Mouse (Mus musculus) heart, embryonic 11.5 days (tissue): ENCODE results near the gene Btbd6. TPM values are rescaled to one million over a fixed set of nuclear protein-coding genes. Genes with fewer than 3 reads are reported as not detected.
A peak's percentile ranks its signal among the peaks of the same experiment; 100 is the strongest.

Experiments
- ATAC-seq: fragments of 200-750 bp; cut with Nextera tagmentation; replicated peaks from 2 replicates; pipeline ENCODE4 v1.8.0; 2017; ENCODE audit warnings: moderate library complexity; ENCODE audit not compliant: insufficient number of reproducible peaks, low FRiP score, low TSS enrichment
- H3K27ac ChIP-seq: fragments of 300-500 bp; sonication (generic); 2 replicates; pipeline ENCODE4 v1.5.1; 2014; ENCODE audit warnings: mild to moderate bottlenecking, low read depth, low read length
- H3K27me3 ChIP-seq: fragments of 300-500 bp; sonication (generic); 2 replicates; pipeline ENCODE4 v1.6.1; 2014; ENCODE audit warnings: mild to moderate bottlenecking, low read length, mixed read lengths; ENCODE audit not compliant: control insufficient read depth, insufficient read depth
- H3K36me3 ChIP-seq: fragments of 300-500 bp; sonication (generic); 2 replicates; pipeline ENCODE4 v1.6.1; 2014; ENCODE audit warnings: mild to moderate bottlenecking, low read length, moderate library complexity, mixed read lengths; ENCODE audit not compliant: control insufficient read depth, insufficient read depth
- H3K4me1 ChIP-seq: fragments of 300-500 bp; sonication (generic); 2 replicates; pipeline ENCODE4 v1.6.1; 2014; ENCODE audit warnings: low read length; ENCODE audit not compliant: control insufficient read depth, insufficient read depth
- H3K4me2 ChIP-seq: fragments of 300-500 bp; sonication (generic); 2 replicates; pipeline ENCODE4 v1.6.1; 2014; ENCODE audit warnings: mild to moderate bottlenecking, moderate library complexity
- H3K4me3 ChIP-seq: fragments of 300-500 bp; sonication (generic); 2 replicates; pipeline ENCODE4 v1.5.1; 2014; ENCODE audit warnings: low read depth, low read length
- H3K9ac ChIP-seq: fragments of 300-500 bp; sonication (generic); 2 replicates; pipeline ENCODE4 v1.6.1; 2014; ENCODE audit warnings: mild to moderate bottlenecking, low read depth, low read length, moderate library complexity
- H3K9me3 ChIP-seq: fragments of 300-500 bp; sonication (generic); replicated peaks from 2 replicates; pipeline ENCODE4 v1.6.1; 2016; ENCODE audit warnings: low read length; ENCODE audit not compliant: control insufficient read depth
- WGBS: fragments of 180-500 bp; shearing (Covaris S2); extraction: QIAGEN DNeasy Blood & Tissue Kit; methylation state at CpG from one replicate; pipeline ENCODE4 v1.1.7; 2014; ENCODE audit not compliant: insufficient replicate concordance; 5-methylcytosine and 5-hydroxymethylcytosine counted together
- polyA plus RNA-seq: library from polyadenylated mRNA; unstranded; fragments of >200 nt; fragmentation: Nextera tagmentation; extraction: Ambion mirVana; gene quantifications from 2 replicates; pipeline ENCODE4 v1.2.1, GENCODE M21; 2014

Gene Btbd6
- polyA plus RNA-seq, 1 experiment from 2014 or later, result 18.9 TPM

DNA sequence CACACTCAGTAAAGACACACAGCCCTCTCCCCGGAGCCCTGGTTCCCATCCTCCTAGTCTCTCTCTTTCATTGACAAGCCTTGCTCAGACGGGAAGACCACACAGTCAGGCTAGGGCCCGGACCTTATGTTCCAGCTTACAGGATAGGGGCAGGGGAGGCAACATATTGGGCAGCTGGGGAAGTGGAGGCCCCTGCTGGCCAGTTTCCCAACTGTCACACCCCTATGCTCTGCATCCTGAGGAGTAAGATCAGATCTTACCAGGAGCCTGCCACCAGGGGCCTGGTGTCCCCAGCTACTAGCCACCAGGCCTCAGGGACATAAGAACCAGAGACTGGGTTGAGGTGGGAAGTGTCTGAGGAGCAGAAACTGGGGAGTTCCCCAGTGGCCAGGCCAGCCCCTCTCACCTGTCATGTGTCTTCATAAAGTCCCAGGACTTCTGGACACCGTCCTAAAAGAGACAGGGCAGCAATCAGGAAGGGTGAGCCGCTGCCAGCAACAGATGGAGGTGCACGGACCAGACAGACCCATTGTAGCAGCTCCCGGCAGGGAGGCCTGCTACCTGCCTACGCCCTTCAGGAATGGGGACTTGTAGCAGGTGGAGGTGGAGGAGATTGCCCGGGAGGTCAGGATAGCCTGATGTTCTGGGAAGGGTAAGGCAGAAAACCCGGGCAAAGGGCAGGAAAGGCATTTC, 37.3 kb upstream of the Btbd6 start:
- no peaks in the 10 kb centered on the region for H3K9me3 ChIP-seq
- WGBS, result 57% methylated on average over 10 of the region's 10 CpGs
- no peak; the same call in 1 of the 2 replicates for ATAC-seq
- H3K4me1 ChIP-seq, result peaks cover 8% of the 10 kb centered on the region
- no peak overlapping the region for H3K4me3 ChIP-seq
- H3K27ac ChIP-seq, result no peak overlapping the region
- no peaks in the 10 kb centered on the region for H3K36me3 ChIP-seq
- H3K9ac ChIP-seq, result no peak overlapping the region
- peaks cover 13% of the 10 kb centered on the region for H3K27me3 ChIP-seq
- no peak overlapping the region for H3K4me2 ChIP-seq

- H3K4me3 ChIP-seq, result no peak overlapping the region
- no peak overlapping the region for H3K27ac ChIP-seq
- no peaks in the 10 kb centered on the region for H3K36me3 ChIP-seq
- ATAC-seq, result no peak
- 85% methylated on average over 4 of the region's 4 CpGs for WGBS
- no peak overlapping the region for H3K4me2 ChIP-seq
- H3K9ac ChIP-seq, result no peak overlapping the region
- peaks cover 8% of the 10 kb centered on the region for H3K4me1 ChIP-seq
- H3K27me3 ChIP-seq, result peaks cover 13% of the 10 kb centered on the region
- no peaks in the 10 kb centered on the region for H3K9me3 ChIP-seq
Observed at GRCm38 (mm10) chr12:112940238-112940637, 36.0 kb upstream of the Btbd6 start.

- no peak for ATAC-seq
- H3K9me3 ChIP-seq, result no peaks in the 10 kb centered on the region
- H3K27me3 ChIP-seq, result peaks cover 13% of the 10 kb centered on the region
- no peak overlapping the region for H3K9ac ChIP-seq
- no peak overlapping the region for H3K27ac ChIP-seq
- no peaks in the 10 kb centered on the region for H3K36me3 ChIP-seq
- no peak overlapping the region for H3K4me3 ChIP-seq
- H3K4me2 ChIP-seq, result no peak overlapping the region
- WGBS, result 78% methylated on average over 9 of the region's 9 CpGs
- H3K4me1 ChIP-seq, result peaks cover 8% of the 10 kb centered on the region
Observed at GRCm38 (mm10) chr12:112940710-112941109, 35.6 kb upstream of the Btbd6 start.

DNA sequence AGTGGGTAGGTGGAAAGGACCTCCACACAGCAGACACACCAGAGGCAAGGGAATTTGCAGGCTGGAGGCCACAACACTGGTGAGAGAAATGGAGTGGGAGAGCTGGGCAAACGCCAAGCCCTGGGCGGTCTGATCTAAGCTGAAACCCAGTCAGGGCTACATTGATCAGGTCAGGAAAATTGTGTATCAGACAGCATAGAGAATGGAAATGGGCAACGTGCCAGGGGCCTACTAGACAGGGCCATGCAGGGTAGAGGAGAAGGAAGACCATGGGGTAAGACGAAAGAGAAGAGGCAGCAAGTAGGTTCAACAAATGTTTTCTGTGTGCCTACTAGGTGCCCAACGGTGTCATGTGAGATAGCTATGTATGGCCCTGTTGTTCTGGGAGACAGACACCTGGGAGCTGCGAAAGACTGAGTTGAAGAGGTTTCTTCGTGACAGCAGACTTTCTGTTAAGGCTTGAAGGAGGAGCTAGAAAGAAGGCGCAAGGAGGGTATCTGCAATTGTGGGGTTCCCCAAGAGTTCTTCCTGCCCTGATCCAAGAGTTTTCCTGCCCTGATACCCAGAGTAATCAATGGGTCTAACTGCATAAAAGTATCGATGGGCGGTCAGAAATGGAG, 35.0 kb upstream of the Btbd6 start:
- Histone ChIP-seq H3K9ac (peak overlapping the region; percentile 90), H3K4me3 (peak overlapping the region; percentile 78), H3K9me3 (no peaks in the 10 kb centered on the region), H3K4me1 (peaks cover 8% of the 10 kb centered on the region), H3K4me2 (peak overlapping the region; percentile 81), H3K27me3 (peaks cover 13% of the 10 kb centered on the region), H3K27ac (peak overlapping the region; percentile 66; the same call in 1 of the 2 replicates), H3K36me3 (no peaks in the 10 kb centered on the region)
- ATAC-seq, result no peak
- WGBS, result 43% methylated on average over 10 of the region's 10 CpGs

DNA sequence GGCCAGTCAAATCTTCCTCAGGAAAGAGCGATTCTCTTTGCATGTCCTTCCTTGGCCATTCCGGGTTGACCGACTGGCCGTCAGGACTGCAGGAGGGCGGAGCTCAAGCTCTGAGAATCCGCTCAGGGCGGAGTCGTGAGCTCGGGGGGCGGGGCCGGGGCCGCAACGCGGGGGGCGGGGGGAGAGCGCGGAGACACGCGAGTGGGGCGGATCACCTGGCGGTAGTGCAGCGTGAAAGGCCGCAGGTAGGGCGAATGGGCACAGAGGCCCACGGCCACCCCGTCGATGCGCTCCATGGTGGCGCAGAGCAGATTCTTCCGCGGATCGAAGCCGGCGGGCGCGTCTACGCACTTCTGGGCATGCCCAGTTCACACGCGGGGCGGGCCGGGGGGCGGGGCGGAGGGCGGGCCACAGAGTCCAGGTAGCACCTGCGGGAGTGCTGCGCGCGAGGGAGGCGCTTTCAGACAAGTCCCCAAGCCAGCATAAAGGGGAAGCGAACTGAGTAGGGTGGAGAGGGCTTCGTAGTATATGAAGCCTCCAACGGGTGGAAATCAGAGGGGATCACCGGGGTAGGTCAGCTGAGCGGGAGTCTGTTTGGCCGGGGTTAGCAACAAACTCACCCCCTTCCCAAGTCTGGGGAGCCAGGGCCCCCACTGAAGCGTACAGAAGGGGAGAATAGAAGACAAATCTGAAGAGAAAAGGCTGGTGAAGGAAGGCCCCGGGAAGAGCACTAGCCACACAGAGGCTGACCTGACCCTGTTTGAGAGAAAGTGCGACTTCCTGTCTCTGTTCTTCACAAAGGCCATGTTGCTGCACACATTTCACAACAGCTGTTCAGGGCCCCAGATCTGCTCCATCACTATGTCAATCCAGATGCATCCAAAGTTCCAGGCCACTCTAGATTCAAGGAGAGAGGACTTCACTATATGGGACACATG, 34.2 kb upstream of the Btbd6 start, which contains the start of gene Nudt14:
Nudt14 (minus strand) TSS at position 349 of the 938 bp plus-strand sequence.
- ATAC-seq, result peak; percentile 79
- Histone ChIP-seq H3K9ac (peak within 1 kb of the TSS; percentile 90), H3K27ac (peak within 1 kb of the TSS; percentile 66), H3K4me3 (peak within 1 kb of the TSS; percentile 78), H3K4me2 (peak within 1 kb of the TSS; percentile 81), H3K9me3 (no peaks in the 10 kb centered on the region), H3K36me3 (no peaks in the 10 kb centered on the region), H3K27me3 (peaks cover 19% of the 10 kb centered on the region), H3K4me1 (peaks cover 8% of the 10 kb centered on the region)
- 2% methylated on average over 58 of the region's 58 CpGs for WGBS

GRCm38 (mm10) chr12:112943669-112944068, 32.6 kb upstream of the Btbd6 start:
- Histone ChIP-seq H3K4me1 (peaks cover 8% of the 10 kb centered on the region; the same call in 1 of the 2 replicates), H3K4me3 (no peak overlapping the region), H3K9ac (no peak overlapping the region), H3K27ac (no peak overlapping the region), H3K9me3 (no peaks in the 10 kb centered on the region), H3K4me2 (no peak overlapping the region), H3K36me3 (no peaks in the 10 kb centered on the region), H3K27me3 (peaks cover 16% of the 10 kb centered on the region; the same call in 1 of the 2 replicates)
- WGBS, result 66% methylated on average over 2 of the region's 2 CpGs
- no peak for ATAC-seq

- Histone ChIP-seq H3K27me3 (peaks cover 13% of the 10 kb centered on the region; the same call in 1 of the 2 replicates), H3K4me3 (no peak overlapping the region), H3K27ac (peak overlapping the region; percentile 41; the same call in 1 of the 2 replicates), H3K9me3 (no peaks in the 10 kb centered on the region), H3K36me3 (no peaks in the 10 kb centered on the region), H3K4me1 (peaks cover 24% of the 10 kb centered on the region), H3K4me2 (no peak overlapping the region), H3K9ac (no peak overlapping the region)
- 23% methylated on average over 4 of the region's 4 CpGs for WGBS
- no peak for ATAC-seq
Observed at GRCm38 (mm10) chr12:112947307-112947706, 29.0 kb upstream of the Btbd6 start.

- Histone ChIP-seq H3K4me3 (peak overlapping the region; percentile 62), H3K27ac (peak overlapping the region; percentile 86), H3K4me2 (peak overlapping the region; percentile 98), H3K4me1 (peaks cover 38% of the 10 kb centered on the region), H3K36me3 (no peaks in the 10 kb centered on the region), H3K9ac (peak overlapping the region; percentile 82), H3K27me3 (peaks cover 10% of the 10 kb centered on the region; the same call in 1 of the 2 replicates), H3K9me3 (no peaks in the 10 kb centered on the region)
- ATAC-seq, result peak; percentile 72
- under 1% methylated on average over 56 of the region's 58 CpGs for WGBS
Observed at GRCm38 (mm10) chr12:112950040-112950760, 26.1 kb upstream of the Btbd6 start.
